Mouse (Mus musculus): Measurements from ENCODE around the gene Agmo. TPM values are rescaled to one million over a fixed set of nuclear protein-coding genes. Genes with fewer than 3 reads are reported as not detected.

The Agmo gene
- total RNA-seq, 2 experiments from 2014 or later, result 1.6 to 2.5 TPM

GRCm38 (mm10) chr12:37402541-37402940 lies 161.1 kb downstream of the Agmo start:
- intact Hi-C loops (cut with DNase I; ENCODE audit: low total_unique reads), result no loop called here

GRCm38 (mm10) chr12:37426350-37426749 lies 184.9 kb downstream of the Agmo start:
- DNase-seq, result no peak
- intact Hi-C loops (cut with DNase I; ENCODE audit: low total_unique reads), result no loop called here

More at GRCm38 (mm10) chr12:37402541-37402940, 161.1 kb downstream of the Agmo start:
- no peak for DNase-seq

GRCm38 (mm10) chr12:37426750-37427149 lies 185.3 kb downstream of the Agmo start:
- no peak for DNase-seq
- intact Hi-C loops (cut with DNase I; ENCODE audit: low total_unique reads), result no loop called here

- intact Hi-C loops (cut with DNase I; ENCODE audit: low total_unique reads), result no loop called here
- no peak for DNase-seq
These were observed 193.0 kb downstream of the Agmo start for GRCm38 (mm10) chr12:37434466-37434865.

- intact Hi-C loops (cut with DNase I; ENCODE audit: low total_unique reads), result no loop called here
- DNase-seq, result no peak
These were observed 201.1 kb downstream of the Agmo start for GRCm38 (mm10) chr12:37442486-37443013.

- intact Hi-C loops (cut with DNase I; ENCODE audit: low total_unique reads), result no loop called here
- DNase-seq, result no peak
These were observed 203.8 kb downstream of the Agmo start for GRCm38 (mm10) chr12:37445255-37445654.

- no peak for DNase-seq
- intact Hi-C loops (cut with DNase I; ENCODE audit: low total_unique reads), result no loop called here
These were observed 208.2 kb downstream of the Agmo start for GRCm38 (mm10) chr12:37449597-37449996.

- intact Hi-C loops (cut with DNase I; ENCODE audit: low total_unique reads), result loop anchor here (5.0 to 10.0 kb wide), 2 partner anchors 373 to 736 kb away; no protein-coding TSS in a partner anchor
- peak; percentile 26 for DNase-seq
These were observed 209.1 kb downstream of the Agmo start for GRCm38 (mm10) chr12:37450366-37451156.

GRCm38 (mm10) chr12:37471631-37472030 lies 230.2 kb downstream of the Agmo start:
- intact Hi-C loops (cut with DNase I; ENCODE audit: low total_unique reads), result no loop called here

GRCm38 (mm10) chr12:37476849-37477248 lies 235.4 kb downstream of the Agmo start:
- DNase-seq, result no peak
- intact Hi-C loops (cut with DNase I; ENCODE audit: low total_unique reads), result no loop called here

More at GRCm38 (mm10) chr12:37471631-37472030, 230.2 kb downstream of the Agmo start:
- no peak for DNase-seq

GRCm38 (mm10) chr12:37487991-37488390 lies 246.6 kb downstream of the Agmo start:
- peak; percentile 30 for DNase-seq
- intact Hi-C loops (cut with DNase I; ENCODE audit: low total_unique reads), result no loop called here

GRCm38 (mm10) chr12:37498871-37499270 lies 257.4 kb downstream of the Agmo start:
- intact Hi-C loops (cut with DNase I; ENCODE audit: low total_unique reads), result no loop called here
- DNase-seq, result peak; percentile 4

GRCm38 (mm10) chr12:37507406-37507805 lies 266.0 kb downstream of the Agmo start:
- intact Hi-C loops (cut with DNase I; ENCODE audit: low total_unique reads), result no loop called here

GRCm38 (mm10) chr12:37507826-37508225 lies 266.4 kb downstream of the Agmo start:
- DNase-seq, result no peak
- intact Hi-C loops (cut with DNase I; ENCODE audit: low total_unique reads), result no loop called here

More at GRCm38 (mm10) chr12:37507406-37507805, 266.0 kb downstream of the Agmo start:
- no peak for DNase-seq

- DNase-seq, result no peak
- intact Hi-C loops (cut with DNase I; ENCODE audit: low total_unique reads), result no loop called here
These were observed 280.3 kb downstream of the Agmo start for GRCm38 (mm10) chr12:37521772-37522171.

- DNase-seq, result no peak
- intact Hi-C loops (cut with DNase I; ENCODE audit: low total_unique reads), result no loop called here
These were observed 283.2 kb downstream of the Agmo start for GRCm38 (mm10) chr12:37524662-37525061.

GRCm38 (mm10) chr12:37540994-37541393 lies 299.6 kb downstream of the Agmo start:
- DNase-seq, result no peak
- intact Hi-C loops (cut with DNase I; ENCODE audit: low total_unique reads), result no loop called here

GRCm38 (mm10) chr12:37558284-37558683 lies 316.8 kb downstream of the Agmo start:
- intact Hi-C loops (cut with DNase I; ENCODE audit: low total_unique reads), result no loop called here
- DNase-seq, result no peak

GRCm38 (mm10) chr12:37565882-37566596 lies 324.6 kb downstream of the Agmo start:
- no peak for DNase-seq
- intact Hi-C loops (cut with DNase I; ENCODE audit: low total_unique reads), result no loop called here

GRCm38 (mm10) chr12:37571922-37572321 lies 330.5 kb downstream of the Agmo start:
- intact Hi-C loops (cut with DNase I; ENCODE audit: low total_unique reads), result no loop called here
- DNase-seq, result peak; percentile 9
